Mouse (Mus musculus): ENCODE results near the gene Cpox.

Cpox gene

GRCm38 (mm10) chr16:58669264-58669663 is 828 bp upstream of the Cpox start:
- no peak for DNase-seq (ENCODE audit: low read depth, low spot score)

GRCm38 (mm10) chr16:58670643-58671042 is 551 bp downstream of the Cpox start:
- DNase-seq (ENCODE audit: low read depth, low spot score): no peak

- DNase-seq (ENCODE audit: low read depth, low spot score): no peak
Measured at GRCm38 (mm10) chr16:58671212-58671985, 1.3 kb downstream of the Cpox start.

- no peak for DNase-seq (ENCODE audit: low read depth, low spot score)
Measured at GRCm38 (mm10) chr16:58672396-58672795, 2.3 kb downstream of the Cpox start.

- DNase-seq (ENCODE audit: low read depth, low spot score): no peak
Measured at GRCm38 (mm10) chr16:58673811-58674410, 3.8 kb downstream of the Cpox start.

- peak; percentile 51 for DNase-seq (ENCODE audit: low read depth, low spot score)
Measured at GRCm38 (mm10) chr16:58675256-58675655, 5.2 kb downstream of the Cpox start.

- DNase-seq (ENCODE audit: low read depth, low spot score): no peak
Measured at GRCm38 (mm10) chr16:58676156-58676555, 6.1 kb downstream of the Cpox start.

GRCm38 (mm10) chr16:58676633-58677032 is 6.5 kb downstream of the Cpox start:
- no peak for DNase-seq (ENCODE audit: low read depth, low spot score)

GRCm38 (mm10) chr16:58677491-58677890 is 7.4 kb downstream of the Cpox start:
- DNase-seq (ENCODE audit: low read depth, low spot score): peak; percentile 51

- DNase-seq (ENCODE audit: low read depth, low spot score): no peak
Measured at GRCm38 (mm10) chr16:58678660-58679059, 8.6 kb downstream of the Cpox start.

- DNase-seq (ENCODE audit: low read depth, low spot score): no peak
Measured at GRCm38 (mm10) chr16:58682046-58682445, 12.0 kb downstream of the Cpox start.

GRCm38 (mm10) chr16:58682870-58683269 is 12.8 kb downstream of the Cpox start:
- DNase-seq (ENCODE audit: low read depth, low spot score): no peak

- no peak for DNase-seq (ENCODE audit: low read depth, low spot score)
Measured at GRCm38 (mm10) chr16:58683911-58684310, 13.8 kb downstream of the Cpox start.

- no peak for DNase-seq (ENCODE audit: low read depth, low spot score)
Measured at GRCm38 (mm10) chr16:58684537-58684936, 14.4 kb downstream of the Cpox start.

GRCm38 (mm10) chr16:58685548-58686537 is 15.8 kb downstream of the Cpox start:
- no peak for DNase-seq (ENCODE audit: low read depth, low spot score)

GRCm38 (mm10) chr16:58688534-58688933 is 18.4 kb downstream of the Cpox start:
- no peak for DNase-seq (ENCODE audit: low read depth, low spot score)

- DNase-seq (ENCODE audit: low read depth, low spot score): no peak
Measured at GRCm38 (mm10) chr16:58689555-58690169, 19.6 kb downstream of the Cpox start.

GRCm38 (mm10) chr16:58690322-58690732 is 20.2 kb downstream of the Cpox start:
- no peak for DNase-seq (ENCODE audit: low read depth, low spot score)

- no peak for DNase-seq (ENCODE audit: low read depth, low spot score)
Measured at GRCm38 (mm10) chr16:58694091-58694490, 24.0 kb downstream of the Cpox start.

GRCm38 (mm10) chr16:58696796-58697195 is 26.7 kb downstream of the Cpox start:
- no peak for DNase-seq (ENCODE audit: low read depth, low spot score)

- DNase-seq (ENCODE audit: low read depth, low spot score): no peak
Measured at GRCm38 (mm10) chr16:58697261-58697660, 27.2 kb downstream of the Cpox start.

- DNase-seq (ENCODE audit: low read depth, low spot score): no peak
Measured at GRCm38 (mm10) chr16:58700174-58700573, 30.1 kb downstream of the Cpox start.

Measured in telencephalon, adult 2 months (tissue).